Mouse (Mus musculus): ENCODE measurements around the gene C2cd4b.

C2cd4b gene

GRCm38 (mm10) chr9:67771293-67771692 is 12.1 kb downstream of the C2cd4b start:
- in situ Hi-C loops (cut with MseI, MboI) = no loop called here

- in situ Hi-C loops (cut with MseI, MboI) = no loop called here
These were observed 15.0 kb downstream of the C2cd4b start for GRCm38 (mm10) chr9:67774201-67774600.

- in situ Hi-C loops (cut with MseI, MboI) = no loop called here
These were observed 19.3 kb downstream of the C2cd4b start for GRCm38 (mm10) chr9:67778553-67778952.

DNA sequence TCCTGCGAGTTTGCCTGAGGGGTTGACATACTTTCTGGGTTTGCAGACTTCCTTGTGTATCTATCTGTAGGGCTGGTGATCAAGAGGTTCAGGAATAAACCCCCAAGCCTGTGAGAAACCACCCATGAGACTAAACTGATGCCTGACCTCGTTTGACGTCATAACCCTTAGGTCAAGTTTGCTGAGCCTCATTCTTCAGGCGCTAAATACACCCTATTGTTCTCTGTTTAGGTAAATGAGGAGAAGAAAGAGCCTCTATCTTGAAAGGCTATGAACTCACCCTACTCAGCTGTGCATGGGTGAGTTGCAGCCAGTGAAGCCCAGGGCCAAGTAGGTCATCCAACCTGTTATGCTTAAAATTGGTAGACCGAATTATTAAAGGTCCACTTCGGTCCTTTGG is 23.5 kb downstream of the C2cd4b start:
- in situ Hi-C loops (cut with MseI, MboI) = no loop called here

DNA sequence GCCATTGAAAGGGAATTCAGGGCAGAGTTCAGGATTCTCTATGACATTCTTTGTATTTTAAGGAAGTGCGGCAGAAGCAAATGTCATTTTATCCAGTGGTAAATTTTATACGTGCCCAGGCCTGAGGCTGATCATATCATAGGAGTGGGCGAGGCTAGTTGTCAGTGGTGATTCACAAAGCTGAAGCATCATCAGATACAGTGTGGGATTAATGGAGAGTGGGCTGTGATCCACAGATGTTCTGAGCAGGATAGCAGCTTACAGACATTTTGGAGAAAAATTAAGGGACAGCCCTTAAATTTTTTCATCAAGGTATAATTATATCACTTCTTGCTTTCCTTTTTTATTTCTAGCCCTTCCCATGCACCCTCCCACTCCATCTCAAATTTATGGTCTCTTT is 24.2 kb downstream of the C2cd4b start:
- in situ Hi-C loops (cut with MseI, MboI) = no loop called here

GRCm38 (mm10) chr9:67783925-67784324 is 24.7 kb downstream of the C2cd4b start:
- in situ Hi-C loops (cut with MseI, MboI) = no loop called here

DNA sequence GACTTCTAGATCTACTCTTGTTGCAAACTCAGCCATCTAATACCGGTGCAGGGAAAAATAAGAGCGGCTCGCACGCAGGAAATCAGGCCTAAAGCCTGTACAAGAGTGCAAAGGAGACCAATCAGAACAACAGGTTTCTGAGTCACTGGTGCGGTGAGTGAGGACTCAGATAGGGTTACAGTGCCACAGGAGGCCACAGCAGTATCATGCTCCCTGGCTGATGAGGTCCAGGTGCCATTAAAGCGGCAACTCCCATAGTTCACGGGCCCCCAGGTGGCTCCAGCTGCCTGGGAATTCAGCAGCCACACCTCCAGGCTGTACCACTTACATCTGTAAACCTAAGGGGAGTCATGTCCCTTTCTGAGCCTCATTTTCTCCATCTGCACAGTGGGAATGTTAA is 27.1 kb downstream of the C2cd4b start:
- in situ Hi-C loops (cut with MseI, MboI) = no loop called here

DNA sequence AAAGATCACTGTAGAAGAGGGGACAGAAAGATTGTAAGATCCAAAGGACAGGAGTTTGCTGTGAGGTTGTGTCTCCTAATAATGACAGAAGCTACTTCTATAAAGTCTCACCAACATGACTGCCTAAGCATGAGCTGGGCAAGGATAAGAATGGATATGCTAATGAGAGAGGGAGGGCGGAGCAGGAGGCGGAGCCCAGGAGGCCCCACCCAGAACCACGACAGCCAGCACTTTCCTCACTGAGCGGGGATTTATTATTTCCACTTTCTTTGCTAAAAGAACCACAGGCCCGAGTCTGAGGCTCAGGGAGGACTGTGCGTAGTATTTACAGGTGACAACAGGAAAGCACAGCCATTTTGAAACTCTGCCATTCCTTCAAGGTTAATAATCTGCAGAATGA is 28.4 kb downstream of the C2cd4b start:
- in situ Hi-C loops (cut with MseI, MboI) = no loop called here

DNA sequence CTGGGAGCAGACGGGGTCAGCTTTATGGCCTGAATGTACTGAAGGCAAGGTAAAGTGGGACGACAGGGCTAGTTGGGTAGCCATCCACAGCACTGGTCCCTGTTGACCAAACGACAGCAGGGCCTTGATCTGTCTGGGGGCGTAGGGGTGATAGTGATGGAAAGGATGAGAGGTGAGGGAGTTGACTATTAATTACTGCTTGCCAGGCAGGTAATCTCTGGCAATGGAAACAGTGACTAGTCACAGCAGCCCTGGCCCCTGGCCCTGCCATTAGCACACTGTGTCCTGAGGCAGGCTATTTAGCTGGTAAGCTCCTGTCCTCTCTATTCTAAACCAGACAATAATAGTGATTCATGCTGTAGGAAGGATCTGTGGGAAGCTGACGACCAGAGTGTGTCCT is 33.2 kb downstream of the C2cd4b start:
- in situ Hi-C loops (cut with MseI, MboI) = no loop called here

DNA sequence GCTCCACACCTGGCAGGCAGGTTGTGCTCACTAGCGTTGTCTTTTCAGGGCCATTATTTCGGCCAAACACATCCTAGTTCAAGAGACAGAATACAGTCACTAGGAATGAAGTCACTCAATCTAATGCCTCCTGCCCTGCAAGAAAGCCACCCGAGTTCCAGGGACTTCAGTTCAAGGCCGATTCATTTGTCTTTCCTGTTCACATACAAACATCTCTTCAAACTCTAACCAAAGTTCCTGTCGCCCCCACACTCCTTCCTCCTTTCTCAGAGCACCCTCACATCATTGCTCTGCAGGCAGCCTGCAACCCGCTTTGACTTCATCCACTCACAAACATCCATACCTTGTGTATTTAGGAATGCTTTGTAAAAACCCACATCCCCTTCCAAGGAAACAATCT is 34.3 kb downstream of the C2cd4b start:
- in situ Hi-C loops (cut with MseI, MboI) = no loop called here

- in situ Hi-C loops (cut with MseI, MboI) = no loop called here
These were observed 35.0 kb downstream of the C2cd4b start for GRCm38 (mm10) chr9:67794216-67794615.

GRCm38 (mm10) chr9:67794668-67795067 is 35.4 kb downstream of the C2cd4b start:
- in situ Hi-C loops (cut with MseI, MboI) = loop anchor here (5.0 kb wide), 1 partner anchor 37 kb away; the partner anchor contains the start of gene C2cd4b (in 2 of the 2)

DNA sequence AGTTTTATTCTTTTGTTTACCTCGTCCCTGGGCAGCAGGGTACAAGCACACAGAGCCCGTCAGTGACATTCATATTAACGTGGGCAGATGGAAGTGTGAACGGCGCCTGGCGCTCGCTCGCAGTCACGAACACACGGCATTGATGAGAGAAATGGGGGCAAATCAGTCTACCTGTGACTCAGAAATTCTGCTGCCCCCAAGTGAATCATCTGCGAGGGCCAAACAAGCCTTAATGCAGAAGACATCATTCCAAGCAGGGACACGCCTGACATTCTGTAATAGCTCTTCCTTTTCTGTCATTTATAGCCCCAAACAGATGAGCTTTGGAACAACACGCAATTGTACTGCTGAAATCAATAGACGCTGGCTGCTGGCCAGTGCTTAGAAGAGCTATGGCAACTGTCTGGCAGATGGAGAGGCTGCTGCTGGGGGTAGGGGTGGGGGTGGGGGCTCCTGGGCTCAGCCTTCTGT is 36.0 kb downstream of the C2cd4b start:
- in situ Hi-C loops (cut with MseI, MboI) = loop anchor here (5.0 kb wide), 1 partner anchor 38 kb away; the partner anchor contains the start of gene C2cd4b (in 2 of the 2)

DNA sequence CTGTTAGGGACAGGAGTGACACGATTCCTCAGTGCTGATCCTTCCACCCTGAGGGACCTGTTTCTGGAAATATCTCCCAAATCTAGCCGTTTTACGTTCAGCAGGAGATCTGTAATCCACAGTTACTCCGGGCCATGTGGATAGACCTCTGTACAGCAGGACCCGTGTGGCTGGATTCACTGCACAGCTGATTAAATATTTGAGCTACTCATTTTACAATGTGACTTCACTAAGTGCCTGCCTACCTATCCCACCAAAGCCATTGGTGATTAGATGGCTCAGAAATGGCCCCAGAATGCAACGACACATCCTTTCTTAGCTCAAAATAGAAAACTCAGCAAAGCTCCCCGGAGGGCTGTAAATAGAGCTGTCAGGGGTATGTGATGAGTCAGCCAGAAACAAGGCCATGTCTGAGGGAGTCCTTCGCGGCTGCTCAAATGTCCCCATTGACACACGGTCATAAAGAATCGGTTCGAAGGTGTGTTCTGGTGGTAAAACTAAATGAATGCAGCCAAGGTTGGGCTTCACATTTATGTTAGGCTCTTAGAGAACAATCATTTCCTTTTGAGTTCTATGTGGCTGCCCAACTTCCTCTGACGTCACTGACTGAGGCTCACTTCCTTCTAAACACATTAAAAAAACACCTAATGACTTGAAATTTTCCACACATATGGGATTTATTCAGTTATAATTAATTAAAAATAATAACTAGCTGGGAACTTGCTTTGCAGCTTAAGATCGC is 40.0 kb downstream of the C2cd4b start:
- in situ Hi-C loops (cut with MseI, MboI) = loop anchor here (5.0 kb wide), 1 partner anchor 42 kb away; the partner anchor contains the start of gene C2cd4b (in 2 of the 2)

GRCm38 (mm10) chr9:67802241-67802640 is 43.0 kb downstream of the C2cd4b start:
- in situ Hi-C loops (cut with MseI, MboI) = no loop called here

DNA sequence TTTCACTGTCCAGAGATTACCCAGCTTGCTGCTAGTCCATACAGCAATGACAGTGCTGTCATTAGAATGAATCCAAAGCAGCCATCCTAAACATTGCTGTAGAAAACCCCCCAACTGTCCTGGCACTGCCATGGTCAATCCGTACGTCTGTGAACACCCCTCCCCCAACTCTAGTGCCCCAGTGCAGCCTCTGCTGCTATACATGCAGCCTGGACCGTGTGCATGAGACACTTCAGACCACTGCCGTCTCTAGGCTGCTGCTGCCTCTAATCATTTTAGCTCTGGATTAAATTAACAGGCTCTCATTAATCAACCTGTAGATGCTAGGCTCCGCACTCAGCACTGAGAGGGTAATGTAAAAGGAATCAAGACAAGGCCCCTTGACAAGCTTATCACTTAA is 47.8 kb downstream of the C2cd4b start:
- in situ Hi-C loops (cut with MseI, MboI) = no loop called here

- in situ Hi-C loops (cut with MseI, MboI) = no loop called here
These were observed 51.3 kb downstream of the C2cd4b start for GRCm38 (mm10) chr9:67810527-67810926.
